Mouse (Mus musculus): ENCODE results near the gene Olfr15. TPM values are rescaled to one million over a fixed set of nuclear protein-coding genes. Genes with fewer than 3 reads are reported as not detected.
A peak's percentile ranks its signal among the peaks of the same experiment; 100 is the strongest.
"Not testable (repeated sequence)": the region's sequence is repeated elsewhere in the genome, so short reads cannot be mapped to it uniquely, and the experiment has no call there.

Gene Olfr15
- polyA plus RNA-seq, 1 experiment from 2014 or later, result not detected

GRCm38 (mm10) chr16:3846711-3847518, 16.2 kb downstream of the Olfr15 start, which contains the start of gene Zfp174:
Gene Zfp174 (plus strand): TSS chr16:3847268.
- peak; percentile 96 for DNase-seq (ENCODE audit: low spot score)
- WGBS, result 3% methylated on average over 38 of the region's 38 CpGs
- peak within 1 kb of the TSS; percentile 66 for H3K4me2 ChIP-seq (replicated peaks; ENCODE audit: low read depth)
- peak within 1 kb of the TSS; percentile 45; the same call in 1 of the 2 replicates for H3K27ac ChIP-seq (replicated peaks)
- H3K36me3 ChIP-seq (ENCODE audit: control insufficient read depth, insufficient read depth, low read length), result no peaks in the 10 kb centered on the region
- peak; percentile 100 for ATAC-seq (ENCODE audit: low FRiP score, low TSS enrichment)
- TF ChIP-seq EP300 (optimal IDR thresholded peaks at IDR 0.05), result no peak
- TF ChIP-seq CTCF (IDR thresholded peaks at IDR 0.05; ENCODE audit: low read depth), result peak; percentile 20
- H3K27me3 ChIP-seq (ENCODE audit: control insufficient read depth, insufficient read depth, low read length), result no peaks in the 10 kb centered on the region
- H3K9me3 ChIP-seq (ENCODE audit: control insufficient read depth, low read length), result no peaks in the 10 kb centered on the region
- 0 out of 2 replicates have a peak, but pooled peaks cover 3% of the 10 kb centered on the region for H3K4me1 ChIP-seq (replicated peaks; ENCODE audit: control insufficient read depth, insufficient read depth)
- H3K9ac ChIP-seq (ENCODE audit: low read length), result peak within 1 kb of the TSS; percentile 75
- peak within 1 kb of the TSS; percentile 71 for H3K4me3 ChIP-seq (ENCODE audit: low read depth, low read length)

GRCm38 (mm10) chr16:3847871-3848270, 17.2 kb downstream of the Olfr15 start:
- ATAC-seq (ENCODE audit: low FRiP score, low TSS enrichment) (no peak), DNase-seq (ENCODE audit: low spot score) (no peak)
- Histone ChIP-seq H3K36me3 (ENCODE audit: control insufficient read depth, insufficient read depth, low read length) (no peaks in the 10 kb centered on the region), H3K4me2 (replicated peaks; ENCODE audit: low read depth) (peak overlapping the region; percentile 66), H3K9ac (ENCODE audit: low read length) (no peak overlapping the region), H3K27ac (replicated peaks) (no peak overlapping the region), H3K4me3 (ENCODE audit: low read depth, low read length) (peak overlapping the region; percentile 71; the same call in 1 of the 2 replicates), H3K4me1 (replicated peaks; ENCODE audit: control insufficient read depth, insufficient read depth) (0 out of 2 replicates have a peak, but pooled peaks cover 3% of the 10 kb centered on the region), H3K9me3 (ENCODE audit: control insufficient read depth, low read length) (no peaks in the 10 kb centered on the region), H3K27me3 (ENCODE audit: control insufficient read depth, insufficient read depth, low read length) (no peaks in the 10 kb centered on the region)
- 73% methylated on average over 4 of the region's 4 CpGs for WGBS
- TF ChIP-seq CTCF (IDR thresholded peaks at IDR 0.05; ENCODE audit: low read depth), result no peak
- no peak for TF ChIP-seq EP300 (optimal IDR thresholded peaks at IDR 0.05)

DNA sequence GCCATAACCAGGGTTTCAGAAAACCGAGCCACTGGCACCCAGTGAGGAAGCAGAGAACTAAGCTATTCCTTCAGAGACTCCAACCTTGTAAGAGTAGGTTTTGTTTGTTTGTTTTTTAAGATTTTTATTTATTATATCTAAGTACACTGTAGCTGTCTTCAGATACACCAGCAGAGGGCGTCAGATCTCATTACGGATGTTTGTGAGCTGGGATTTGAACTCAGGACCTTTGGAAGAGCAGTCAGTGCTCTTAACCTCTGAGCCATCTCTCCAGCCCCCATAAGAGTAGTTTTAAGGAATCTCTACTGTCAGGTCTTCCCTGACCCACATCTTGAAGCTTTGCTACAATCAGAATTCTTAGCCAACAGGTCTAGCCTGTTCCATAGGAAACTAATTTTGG, 17.7 kb downstream of the Olfr15 start:
- 72% methylated on average over 3 of the region's 3 CpGs for WGBS
- Histone ChIP-seq H3K4me1 (replicated peaks; ENCODE audit: control insufficient read depth, insufficient read depth) (0 out of 2 replicates have a peak, but pooled peaks cover 3% of the 10 kb centered on the region), H3K9me3 (ENCODE audit: control insufficient read depth, low read length) (no peaks in the 10 kb centered on the region), H3K9ac (ENCODE audit: low read length) (no peak overlapping the region), H3K36me3 (ENCODE audit: control insufficient read depth, insufficient read depth, low read length) (no peaks in the 10 kb centered on the region), H3K4me3 (ENCODE audit: low read depth, low read length) (no peak overlapping the region), H3K27me3 (ENCODE audit: control insufficient read depth, insufficient read depth, low read length) (no peaks in the 10 kb centered on the region), H3K4me2 (replicated peaks; ENCODE audit: low read depth) (no peak overlapping the region), H3K27ac (replicated peaks) (no peak overlapping the region)
- ATAC-seq (ENCODE audit: low FRiP score, low TSS enrichment) (no peak), DNase-seq (ENCODE audit: low spot score) (no peak)
- peak; percentile 40 for TF ChIP-seq CTCF (IDR thresholded peaks at IDR 0.05; ENCODE audit: low read depth)
- no peak for TF ChIP-seq EP300 (optimal IDR thresholded peaks at IDR 0.05)

DNA sequence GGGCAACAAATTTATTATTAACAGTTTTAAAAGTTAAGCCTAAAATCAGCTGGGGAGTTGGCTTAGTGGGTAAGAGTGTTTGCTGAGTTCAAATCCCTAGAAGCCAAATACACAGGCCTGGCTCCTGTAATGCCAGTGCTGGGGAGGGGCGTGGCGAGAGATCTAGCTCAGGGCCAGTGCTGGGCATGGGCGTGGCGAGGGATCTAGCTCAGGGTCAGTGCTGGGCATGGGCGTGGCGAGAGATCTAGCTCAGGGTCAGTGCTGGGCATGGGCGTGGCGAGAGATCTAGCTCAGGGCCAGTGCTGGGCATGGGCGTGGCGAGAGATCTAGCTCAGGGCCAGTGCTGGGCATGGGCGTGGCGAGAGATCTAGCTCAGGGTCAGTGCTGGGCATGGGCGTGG, 20.6 kb downstream of the Olfr15 start:
- H3K27me3 ChIP-seq (ENCODE audit: control insufficient read depth, insufficient read depth, low read length); H3K4me2 ChIP-seq (replicated peaks; ENCODE audit: low read depth); ATAC-seq (ENCODE audit: low FRiP score, low TSS enrichment); H3K9ac ChIP-seq (ENCODE audit: low read length); DNase-seq (ENCODE audit: low spot score); H3K9me3 ChIP-seq (ENCODE audit: control insufficient read depth, low read length); H3K4me1 ChIP-seq (replicated peaks; ENCODE audit: control insufficient read depth, insufficient read depth); H3K4me3 ChIP-seq (ENCODE audit: low read depth, low read length); H3K36me3 ChIP-seq (ENCODE audit: control insufficient read depth, insufficient read depth, low read length); H3K27ac ChIP-seq (replicated peaks): not testable (repeated sequence)
- 79% methylated on average over 11 of the region's 13 CpGs for WGBS

- H3K36me3 ChIP-seq (ENCODE audit: control insufficient read depth, insufficient read depth, low read length), result no peaks in the 10 kb centered on the region
- ATAC-seq (ENCODE audit: low FRiP score, low TSS enrichment) (no peak), DNase-seq (ENCODE audit: low spot score) (peak; percentile 20)
- H3K27ac ChIP-seq (replicated peaks), result no peak overlapping the region
- no peak overlapping the region for H3K4me3 ChIP-seq (ENCODE audit: low read depth, low read length)
- H3K9me3 ChIP-seq (ENCODE audit: control insufficient read depth, low read length), result no peaks in the 10 kb centered on the region
- H3K4me2 ChIP-seq (replicated peaks; ENCODE audit: low read depth), result no peak overlapping the region
- 31% methylated on average over 12 of the region's 12 CpGs for WGBS
- H3K9ac ChIP-seq (ENCODE audit: low read length), result no peak overlapping the region
- 0 out of 2 replicates have a peak, but pooled peaks cover 2% of the 10 kb centered on the region for H3K4me1 ChIP-seq (replicated peaks; ENCODE audit: control insufficient read depth, insufficient read depth)
- TF ChIP-seq EP300 (optimal IDR thresholded peaks at IDR 0.05) (no peak), CTCF (IDR thresholded peaks at IDR 0.05; ENCODE audit: low read depth) (no peak)
- H3K27me3 ChIP-seq (ENCODE audit: control insufficient read depth, insufficient read depth, low read length), result no peaks in the 10 kb centered on the region
Measured at GRCm38 (mm10) chr16:3852586-3852985, 21.9 kb downstream of the Olfr15 start.

All from stomach, postnatal 0 days (tissue).